Mouse (Mus musculus) heart, embryonic 11.5 days (tissue): ENCODE data around the gene Cdkl2. TPM values are rescaled to one million over a fixed set of nuclear protein-coding genes. Genes with fewer than 3 reads are reported as not detected.

Source experiments
- polyA plus RNA-seq: library from polyadenylated mRNA; unstranded; fragments of >200 nt; fragmentation: Nextera tagmentation; extraction: Ambion mirVana; gene quantifications from 2 replicates; pipeline ENCODE4 v1.2.1, GENCODE M21; 2014

Gene Cdkl2
- polyA plus RNA-seq, 1 experiment from 2014 or later = 1.1 TPM

Other genes with a start within 250 kb of the Cdkl2 start
- gene Rchy1, start 80.8 kb downstream of the Cdkl2 start, polyA plus RNA-seq = 42.7 and 45.4 TPM in 2 replicates
- gene Odaph, start 56.4 kb downstream of the Cdkl2 start, polyA plus RNA-seq = not detected in 2 replicates
- 177 and 181 TPM in 2 replicates for gene G3bp2, start 39.8 kb upstream of the Cdkl2 start, polyA plus RNA-seq
- gene Uso1, start 94.1 kb upstream of the Cdkl2 start, polyA plus RNA-seq = 25.9 and 26.7 TPM in 2 replicates
- gene U90926, start 171.5 kb upstream of the Cdkl2 start, polyA plus RNA-seq = not detected in 2 replicates
- gene Ppef2, start 212.4 kb upstream of the Cdkl2 start, polyA plus RNA-seq = 0.26 TPM in 1 of 2 replicates, not detected in the other
- gene Naaa, start 234.3 kb upstream of the Cdkl2 start, polyA plus RNA-seq = 6.9 and 8.4 TPM in 2 replicates